Mouse (Mus musculus) thymus, postnatal 10 days (tissue): ENCODE data around the gene Ptpra.

Source experiments
- DNase-seq, 2 experiments: peaks; one replicate each; pipeline ENCODE4 v3.0.0; 2021; ENCODE audit warnings: low spot score in 2 of 2

Ptpra gene

DNA sequence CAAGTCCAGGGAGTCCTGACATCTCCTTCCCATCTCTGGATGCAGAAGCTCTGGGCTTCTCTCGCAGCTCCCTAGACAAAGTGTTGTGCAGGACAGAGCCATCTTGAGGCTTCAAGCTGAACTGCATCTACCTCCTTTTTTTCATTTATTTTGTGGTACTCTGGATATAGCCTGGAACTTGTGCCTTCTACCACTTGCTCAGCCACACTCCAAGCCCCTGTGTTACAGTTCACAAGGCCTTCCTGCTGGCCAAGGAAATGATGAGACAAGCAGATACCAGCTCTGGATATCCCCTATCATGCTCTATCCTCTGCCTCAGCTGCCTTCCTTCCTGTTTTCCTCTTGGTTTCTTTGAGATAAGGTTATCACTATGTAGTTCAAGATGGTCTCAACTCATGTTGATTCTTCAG lies 147.5 kb downstream of the Ptpra start:
- DNase-seq = no peak

- no peak for DNase-seq
Observed at GRCm38 (mm10) chr2:130598399-130598798, 148.3 kb downstream of the Ptpra start.

- DNase-seq = no peak
Observed at GRCm38 (mm10) chr2:130602195-130602594, 152.1 kb downstream of the Ptpra start.
